Mouse (Mus musculus): Measurements from ENCODE around the gene Spata22.
"Not testable (repeated sequence)": the region's sequence is repeated elsewhere in the genome, so short reads cannot be mapped to it uniquely, and the experiment has no call there.

Gene Spata22

GRCm38 (mm10) chr11:73329442-73329841 lies at the start of gene Spata22, which contains the start of the genes Aspa and Gm49340:
Gene Spata22, plus strand, starts transcription at chr11:73329741.
Gene Aspa, minus strand, starts transcription at chr11:73329596.
Gene Gm49340, plus strand, starts transcription at chr11:73329741.
- no peak for DNase-seq (ENCODE audit: low read depth)

GRCm38 (mm10) chr11:73280710-73281109 lies 48.8 kb upstream of the Spata22 start:
- DNase-seq (ENCODE audit: low read depth), result no peak

- DNase-seq (ENCODE audit: low read depth), result peak; percentile 77
Measured at GRCm38 (mm10) chr11:73281528-73282027, 48.0 kb upstream of the Spata22 start.

GRCm38 (mm10) chr11:73283369-73283768 lies 46.2 kb upstream of the Spata22 start:
- no peak for DNase-seq (ENCODE audit: low read depth)

GRCm38 (mm10) chr11:73283926-73284325 lies 45.6 kb upstream of the Spata22 start:
- DNase-seq (ENCODE audit: low read depth), result peak; percentile 54

GRCm38 (mm10) chr11:73284351-73284750 lies 45.2 kb upstream of the Spata22 start:
- DNase-seq (ENCODE audit: low read depth), result peak; percentile 56

GRCm38 (mm10) chr11:73289621-73290020 lies 39.9 kb upstream of the Spata22 start:
- DNase-seq (ENCODE audit: low read depth), result no peak

GRCm38 (mm10) chr11:73303123-73303522 lies 26.4 kb upstream of the Spata22 start:
- DNase-seq (ENCODE audit: low read depth), result no peak

- DNase-seq (ENCODE audit: low read depth), result no peak
Measured at GRCm38 (mm10) chr11:73315961-73316360, 13.6 kb upstream of the Spata22 start.

- DNase-seq (ENCODE audit: low read depth), result not testable (repeated sequence)
Measured at GRCm38 (mm10) chr11:73318581-73318980, 11.0 kb upstream of the Spata22 start.

GRCm38 (mm10) chr11:73321064-73321463 lies 8.5 kb upstream of the Spata22 start:
- DNase-seq (ENCODE audit: low read depth), result not testable (repeated sequence)

GRCm38 (mm10) chr11:73323906-73324830 lies 5.4 kb upstream of the Spata22 start:
- DNase-seq (ENCODE audit: low read depth), result no peak

- peak; percentile 57 for DNase-seq (ENCODE audit: low read depth)
Measured at GRCm38 (mm10) chr11:73326485-73326886, 3.1 kb upstream of the Spata22 start.

GRCm38 (mm10) chr11:73327361-73327760 lies 2.2 kb upstream of the Spata22 start:
- peak; percentile 11 for DNase-seq (ENCODE audit: low read depth)

GRCm38 (mm10) chr11:73333357-73333756 lies 3.8 kb downstream of the Spata22 start:
- DNase-seq (ENCODE audit: low read depth), result no peak

GRCm38 (mm10) chr11:73336919-73337318 lies 7.4 kb downstream of the Spata22 start:
- no peak for DNase-seq (ENCODE audit: low read depth)

GRCm38 (mm10) chr11:73350483-73350882 lies 20.9 kb downstream of the Spata22 start, which contains the start of gene Olfr20:
Gene Olfr20, plus strand, starts transcription at chr11:73350783.
- no peak for DNase-seq (ENCODE audit: low read depth)

GRCm38 (mm10) chr11:73370946-73371345 lies 41.4 kb downstream of the Spata22 start, which contains the start of gene Olfr376:
Gene Olfr376, plus strand, starts transcription at chr11:73371246.
- no peak for DNase-seq (ENCODE audit: low read depth)

- peak; percentile 25 for DNase-seq (ENCODE audit: low read depth)
Measured at GRCm38 (mm10) chr11:73395374-73395773, 65.8 kb downstream of the Spata22 start.
